ENCODE assay signal across 27 mouse cellular contexts in the genomic region with DNA sequence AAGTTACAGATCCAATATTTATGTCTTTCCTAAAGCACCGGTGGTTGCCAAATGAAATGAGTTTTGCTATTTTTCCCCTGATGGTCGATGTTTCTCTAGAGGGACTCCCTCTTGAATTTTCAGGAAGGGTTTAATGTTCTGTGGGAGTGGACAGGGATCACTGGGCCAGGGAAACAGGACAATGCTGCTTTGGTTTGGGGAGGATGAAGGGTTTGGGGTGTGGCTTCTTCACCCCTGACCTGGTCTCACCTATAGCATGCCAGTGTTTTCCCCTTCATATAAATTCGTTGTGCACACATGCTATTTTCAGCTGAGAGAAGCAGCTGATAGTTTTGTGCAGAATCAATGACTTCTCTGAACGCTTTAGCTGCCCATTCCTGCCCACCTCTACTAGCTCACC.
"Had no signal": no experiment of that assay in that cellular context is flagged by ENCODE, and none has a peak within 500 bp of the region (broad histone marks: within the 10 kb centered on the region; RNA-seq: fewer than 3 reads in every experiment).

No protein-coding gene starts in this region.

- H3K27ac ChIP-seq: gastrocnemius, adult 2 months; heart, adult 2 months; heart, embryonic 13.5 days; heart, embryonic 15.5 days; hindbrain, embryonic 10.5 days; hindbrain, embryonic 12.5 days; hindbrain, embryonic 14.5 days; intestine, embryonic 15.5 days; layer of hippocampus, adult 2 months; left cerebral cortex, adult 2 months; limb, embryonic 10.5 days; limb, embryonic 12.5 days; liver, embryonic 13.5 days; liver, embryonic 15.5 days had no signal

- H3K9me3 ChIP-seq: heart, embryonic 13.5 days; heart, embryonic 15.5 days; hindbrain, embryonic 10.5 days; hindbrain, embryonic 12.5 days; intestine, embryonic 15.5 days; limb, embryonic 10.5 days; limb, embryonic 12.5 days; liver, embryonic 13.5 days; liver, embryonic 15.5 days had no signal

- H3K4me3 ChIP-seq: gastrocnemius, adult 2 months; heart, adult 2 months; heart, embryonic 13.5 days; heart, embryonic 15.5 days; hindbrain, embryonic 10.5 days; hindbrain, embryonic 12.5 days; intestine, embryonic 15.5 days; layer of hippocampus, adult 2 months; left cerebral cortex, adult 2 months; limb, embryonic 10.5 days; limb, embryonic 12.5 days; liver, embryonic 13.5 days; liver, embryonic 15.5 days had no signal

- ATAC-seq: hindbrain, embryonic 16.5 days; inflammation-experienced regulatory T-cells, adult 6 months; intestine, embryonic 15.5 days; intestine, postnatal 0 days; liver, postnatal 0 days had no signal

- H3K9ac ChIP-seq: heart, embryonic 13.5 days; heart, embryonic 15.5 days; hindbrain, embryonic 12.5 days; hindbrain, embryonic 14.5 days; intestine, embryonic 15.5 days; limb, embryonic 12.5 days; liver, embryonic 13.5 days; liver, embryonic 15.5 days; liver, postnatal 0 days had no signal

- H3K27me3 ChIP-seq: heart, embryonic 13.5 days; heart, embryonic 15.5 days; hindbrain, embryonic 12.5 days; intestine, embryonic 15.5 days; limb, embryonic 12.5 days; liver, embryonic 13.5 days; liver, embryonic 15.5 days had no signal

- DNase-seq: gastrocnemius, adult 2 months; gastrocnemius, postnatal 10 days; gastrocnemius, postnatal 25 days; heart, adult 2 months; heart, postnatal 14 days; heart, postnatal 4 days; kidney, adult 8-10 months; kidney, postnatal 25 days; liver; liver, embryonic 13.5 days; liver, postnatal 0 days had no signal

- H3K4me2 ChIP-seq: heart, embryonic 11.5 days; heart, embryonic 13.5 days; heart, embryonic 15.5 days; hindbrain, embryonic 12.5 days; hindbrain, embryonic 14.5 days; intestine, embryonic 15.5 days; limb, embryonic 12.5 days; liver, embryonic 11.5 days; liver, embryonic 13.5 days; liver, embryonic 15.5 days had no signal

- H3K36me3 ChIP-seq: heart, embryonic 13.5 days; heart, embryonic 15.5 days; hindbrain, embryonic 10.5 days; hindbrain, embryonic 12.5 days; intestine, embryonic 15.5 days; limb, embryonic 10.5 days; limb, embryonic 12.5 days; liver, embryonic 13.5 days; liver, embryonic 15.5 days had no signal

- H3K4me1 ChIP-seq: heart, embryonic 13.5 days; heart, embryonic 15.5 days; hindbrain, embryonic 12.5 days; intestine, embryonic 15.5 days; liver, embryonic 13.5 days; liver, embryonic 15.5 days had no signal
